Mouse (Mus musculus) liver, postnatal 0 days (tissue): ENCODE data around the gene Lias.

Experiments used
- CTCF ChIP-seq: sonication (generic); IDR thresholded peaks from 2 replicates; pipeline ENCODE4 v1.5.1; 2016; ENCODE audit warnings: antibody characterized with exemption, low read depth
- EP300 ChIP-seq: IDR thresholded peaks from 2 replicates; pipeline ENCODE4 v1.6.1; 2016; ENCODE audit warnings: antibody characterized with exemption, low read depth, mild to moderate bottlenecking

- TF ChIP-seq CTCF (no peak), EP300 (no peak)
These were observed 34.0 kb downstream of the Lias start for GRCm38 (mm10) chr5:65425251-65425650.
